Mouse (Mus musculus): Measurements from ENCODE around the gene Relt. TPM values are rescaled to one million over a fixed set of nuclear protein-coding genes. Genes with fewer than 3 reads are reported as not detected.
A peak's percentile ranks its signal among the peaks of the same experiment; 100 is the strongest.

The Relt gene
- polyA plus RNA-seq, 1 experiment from 2014 or later: 2.6 TPM

GRCm38 (mm10) chr7:100871892-100872291 lies 8.6 kb upstream of the Relt start:
- no peak overlapping the region for H3K4me3 ChIP-seq (replicated peaks)
- H3K9ac ChIP-seq: no peak overlapping the region
- H3K9me3 ChIP-seq: no peaks in the 10 kb centered on the region
- 75% methylated on average over 5 of the region's 5 CpGs for WGBS
- H3K4me1 ChIP-seq (replicated peaks): no peaks in the 10 kb centered on the region
- H3K27ac ChIP-seq: no peak overlapping the region
- H3K4me2 ChIP-seq (replicated peaks): no peak overlapping the region
- no peak for ATAC-seq
- no peaks in the 10 kb centered on the region for H3K27me3 ChIP-seq (replicated peaks)
- H3K36me3 ChIP-seq: peaks cover 19% of the 10 kb centered on the region

- peaks cover 14% of the 10 kb centered on the region for H3K36me3 ChIP-seq
- no peak overlapping the region for H3K27ac ChIP-seq
- H3K9ac ChIP-seq: no peak overlapping the region
- no peak for ATAC-seq
- H3K4me3 ChIP-seq (replicated peaks): no peak overlapping the region
- H3K4me2 ChIP-seq (replicated peaks): no peak overlapping the region
- H3K9me3 ChIP-seq: no peaks in the 10 kb centered on the region
- no peaks in the 10 kb centered on the region for H3K4me1 ChIP-seq (replicated peaks)
- 87% methylated on average over 4 of the region's 4 CpGs for WGBS
- no peaks in the 10 kb centered on the region for H3K27me3 ChIP-seq (replicated peaks)
Measured at GRCm38 (mm10) chr7:100871355-100871754, 8.1 kb upstream of the Relt start.

- H3K27ac ChIP-seq: no peak overlapping the region
- ATAC-seq: no peak
Measured at GRCm38 (mm10) chr7:100869877-100870629, 6.8 kb upstream of the Relt start.

GRCm38 (mm10) chr7:100868551-100868950 lies 5.3 kb upstream of the Relt start:
- 69% methylated on average over 4 of the region's 4 CpGs for WGBS
- H3K27ac ChIP-seq: peak overlapping the region; percentile 46; the same call in 1 of the 2 replicates
- no peaks in the 10 kb centered on the region for H3K27me3 ChIP-seq (replicated peaks)

More at GRCm38 (mm10) chr7:100869877-100870629, 6.8 kb upstream of the Relt start:
- Histone ChIP-seq H3K9ac (no peak overlapping the region), H3K4me1 (replicated peaks) (no peaks in the 10 kb centered on the region), H3K4me3 (replicated peaks) (no peak overlapping the region), H3K4me2 (replicated peaks) (no peak overlapping the region), H3K36me3 (peaks cover 11% of the 10 kb centered on the region), H3K27me3 (replicated peaks) (no peaks in the 10 kb centered on the region), H3K9me3 (no peaks in the 10 kb centered on the region)
- 84% methylated on average over 8 of the region's 8 CpGs for WGBS

GRCm38 (mm10) chr7:100867561-100867960 lies 4.3 kb upstream of the Relt start:
- Histone ChIP-seq H3K27ac (no peak overlapping the region), H3K27me3 (replicated peaks) (no peaks in the 10 kb centered on the region), H3K9ac (no peak overlapping the region), H3K4me2 (replicated peaks) (no peak overlapping the region), H3K9me3 (no peaks in the 10 kb centered on the region), H3K36me3 (peaks cover 3% of the 10 kb centered on the region), H3K4me3 (replicated peaks) (no peak overlapping the region), H3K4me1 (replicated peaks) (peaks cover 2% of the 10 kb centered on the region; the same call in 1 of the 2 replicates)
- ATAC-seq: no peak
- 42% methylated on average over 2 of the region's 2 CpGs for WGBS

More at GRCm38 (mm10) chr7:100868551-100868950, 5.3 kb upstream of the Relt start:
- H3K4me1 ChIP-seq (replicated peaks): no peaks in the 10 kb centered on the region
- H3K4me3 ChIP-seq (replicated peaks): no peak overlapping the region
- ATAC-seq: no peak
- no peaks in the 10 kb centered on the region for H3K9me3 ChIP-seq
- H3K4me2 ChIP-seq (replicated peaks): no peak overlapping the region
- H3K9ac ChIP-seq: no peak overlapping the region
- H3K36me3 ChIP-seq: peaks cover 11% of the 10 kb centered on the region

DNA sequence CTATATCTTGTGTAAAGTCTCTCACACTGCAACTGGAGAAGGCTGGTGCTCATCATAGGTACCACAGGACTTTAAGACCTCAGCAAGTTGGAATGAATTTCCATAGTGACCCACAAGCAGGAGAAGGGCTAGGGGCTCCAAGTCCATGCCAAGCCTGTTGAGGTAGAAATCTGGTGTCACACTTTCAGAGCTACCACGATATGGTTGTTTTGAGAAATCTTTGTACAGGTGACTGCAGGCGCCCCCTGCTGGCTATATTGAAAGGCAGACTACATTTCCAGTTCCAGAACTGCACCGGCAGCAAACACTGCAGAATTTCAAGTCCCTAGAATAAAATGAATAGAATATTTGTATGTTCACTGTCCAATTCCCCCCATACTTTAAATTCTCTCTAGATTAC lies 3.4 kb upstream of the Relt start:
- Histone ChIP-seq H3K4me1 (replicated peaks) (peaks cover 2% of the 10 kb centered on the region; the same call in 1 of the 2 replicates), H3K27ac (no peak overlapping the region), H3K4me3 (replicated peaks) (no peak overlapping the region), H3K27me3 (replicated peaks) (no peaks in the 10 kb centered on the region), H3K9me3 (no peaks in the 10 kb centered on the region), H3K36me3 (no peaks in the 10 kb centered on the region), H3K9ac (no peak overlapping the region), H3K4me2 (replicated peaks) (no peak overlapping the region)
- 4% methylated on average over 3 of the region's 3 CpGs for WGBS
- ATAC-seq: no peak

DNA sequence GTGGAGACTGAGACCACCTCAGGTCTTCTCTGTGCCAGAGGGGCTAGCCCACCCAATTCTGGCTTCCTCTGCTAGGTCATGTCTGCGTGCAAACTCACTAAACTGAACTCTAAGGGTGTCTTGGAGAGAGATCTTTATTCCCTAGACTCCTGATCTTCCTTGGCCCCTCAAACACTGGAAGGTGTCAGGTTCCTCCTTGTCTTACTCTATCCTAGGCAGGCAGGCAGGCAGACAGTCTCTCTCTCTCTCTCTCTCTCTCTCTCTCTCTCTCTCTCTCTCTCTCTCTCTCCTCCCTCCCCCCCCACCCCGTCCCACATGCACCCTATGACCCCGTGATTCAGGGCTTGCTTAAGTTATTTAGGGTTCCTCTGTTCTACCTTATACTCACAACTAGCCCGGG lies 893 bp downstream of the Relt start:
- Histone ChIP-seq H3K4me2 (replicated peaks) (peak overlapping the region; percentile 98), H3K4me3 (replicated peaks) (peak overlapping the region; percentile 76), H3K4me1 (replicated peaks) (peaks cover 2% of the 10 kb centered on the region; the same call in 1 of the 2 replicates), H3K27ac (peak overlapping the region; percentile 74; the same call in 1 of the 2 replicates), H3K9me3 (no peaks in the 10 kb centered on the region), H3K9ac (peak overlapping the region; percentile 71), H3K36me3 (no peaks in the 10 kb centered on the region), H3K27me3 (replicated peaks) (no peaks in the 10 kb centered on the region)
- 16% methylated on average over 4 of the region's 4 CpGs for WGBS
- ATAC-seq: peak; percentile 5; the same call in 1 of the 2 replicates

GRCm38 (mm10) chr7:100861209-100861608 lies 2.0 kb downstream of the Relt start:
- H3K36me3 ChIP-seq: no peaks in the 10 kb centered on the region
- ATAC-seq: no peak
- H3K4me2 ChIP-seq (replicated peaks): no peak overlapping the region
- no peak overlapping the region for H3K27ac ChIP-seq
- H3K9ac ChIP-seq: no peak overlapping the region
- peaks cover 4% of the 10 kb centered on the region; the same call in 1 of the 2 replicates for H3K4me1 ChIP-seq (replicated peaks)
- no peaks in the 10 kb centered on the region for H3K9me3 ChIP-seq
- H3K4me3 ChIP-seq (replicated peaks): no peak overlapping the region
- H3K27me3 ChIP-seq (replicated peaks): no peaks in the 10 kb centered on the region
- WGBS: 88% methylated on average over 5 of the region's 5 CpGs

GRCm38 (mm10) chr7:100860450-100860849 lies 2.8 kb downstream of the Relt start:
- H3K27me3 ChIP-seq (replicated peaks): no peaks in the 10 kb centered on the region
- ATAC-seq: no peak
- H3K27ac ChIP-seq: no peak overlapping the region
- H3K9me3 ChIP-seq: no peaks in the 10 kb centered on the region
- no peak overlapping the region for H3K4me2 ChIP-seq (replicated peaks)
- 77% methylated on average over 3 of the region's 3 CpGs for WGBS
- no peak overlapping the region for H3K9ac ChIP-seq
- no peaks in the 10 kb centered on the region for H3K36me3 ChIP-seq
- no peak overlapping the region for H3K4me3 ChIP-seq (replicated peaks)
- H3K4me1 ChIP-seq (replicated peaks): peaks cover 12% of the 10 kb centered on the region

- WGBS: 59% methylated on average over 5 of the region's 5 CpGs
- Histone ChIP-seq H3K4me2 (replicated peaks) (no peak overlapping the region), H3K27ac (no peak overlapping the region), H3K4me1 (replicated peaks) (peaks cover 35% of the 10 kb centered on the region), H3K9me3 (no peaks in the 10 kb centered on the region), H3K4me3 (replicated peaks) (no peak overlapping the region), H3K27me3 (replicated peaks) (no peaks in the 10 kb centered on the region), H3K9ac (no peak overlapping the region), H3K36me3 (no peaks in the 10 kb centered on the region)
- no peak for ATAC-seq
Measured at GRCm38 (mm10) chr7:100855795-100856573, 7.3 kb downstream of the Relt start.

DNA sequence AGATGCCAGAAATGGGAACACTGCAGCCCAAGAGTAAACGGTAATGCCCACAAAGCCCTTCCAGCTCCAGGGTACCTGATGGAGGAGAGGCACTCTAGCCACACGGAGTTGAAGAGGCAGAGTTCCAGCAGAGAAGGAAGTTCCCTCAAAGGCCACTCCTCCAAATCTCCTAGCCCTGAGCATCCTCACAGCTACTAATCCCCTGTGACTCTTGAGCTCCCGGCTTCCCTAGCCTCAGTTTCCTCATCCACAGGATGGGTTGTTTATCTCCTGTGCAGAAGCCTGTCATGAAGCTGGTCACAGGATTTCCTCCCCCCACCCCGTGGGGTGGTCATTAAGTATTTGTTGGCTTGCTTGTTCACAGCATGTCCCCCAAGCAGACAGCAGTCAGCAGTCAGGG lies 7.9 kb downstream of the Relt start:
- Histone ChIP-seq H3K4me1 (replicated peaks) (peaks cover 35% of the 10 kb centered on the region), H3K27ac (no peak overlapping the region), H3K9ac (no peak overlapping the region), H3K4me3 (replicated peaks) (no peak overlapping the region), H3K9me3 (no peaks in the 10 kb centered on the region), H3K27me3 (replicated peaks) (no peaks in the 10 kb centered on the region), H3K4me2 (replicated peaks) (0 out of 2 replicates have a peak overlapping the region, but pooled peaks have one; percentile 9), H3K36me3 (no peaks in the 10 kb centered on the region)
- ATAC-seq: no peak
- 48% methylated on average over 4 of the region's 4 CpGs for WGBS

GRCm38 (mm10) chr7:100854861-100855260 lies 8.4 kb downstream of the Relt start:
- H3K4me3 ChIP-seq (replicated peaks): no peak overlapping the region
- peaks cover 35% of the 10 kb centered on the region for H3K4me1 ChIP-seq (replicated peaks)
- H3K9ac ChIP-seq: no peak overlapping the region
- no peaks in the 10 kb centered on the region for H3K9me3 ChIP-seq
- no peak overlapping the region for H3K4me2 ChIP-seq (replicated peaks)
- H3K27me3 ChIP-seq (replicated peaks): no peaks in the 10 kb centered on the region
- H3K36me3 ChIP-seq: no peaks in the 10 kb centered on the region
- no peak overlapping the region for H3K27ac ChIP-seq
- ATAC-seq: no peak
- 72% methylated on average over 5 of the region's 5 CpGs for WGBS
